Mouse (Mus musculus): ENCODE measurements around the gene Chrdl2. TPM values are rescaled to one million over a fixed set of nuclear protein-coding genes. Genes with fewer than 3 reads are reported as not detected.
"Not testable (repeated sequence)": the region's sequence is repeated elsewhere in the genome, so short reads cannot be mapped to it uniquely, and the experiment has no call there.

Gene Chrdl2
- total RNA-seq, 1 experiment, result 0.36 TPM

- no peak for DNase-seq (ENCODE audit: low read depth, low spot score)
- H3K4me3 ChIP-seq (ENCODE audit: insufficient read depth in 1 of 2, low read depth in 1 of 2, low read length in 2 of 2, poor library complexity in 1 of 2, severe bottlenecking in 1 of 2), result no peak overlapping the region
- no peak overlapping the region for H3K27ac ChIP-seq (ENCODE audit: insufficient read depth, low read depth, low read length, poor library complexity, severe bottlenecking)
- TF ChIP-seq CHD2 (IDR thresholded peaks at IDR 0.05; ENCODE audit: low read depth, low read length) (no peak), MAFK (IDR thresholded peaks at IDR 0.05; ENCODE audit: insufficient read depth, low read depth, low read length) (no peak), ZC3H11A (IDR thresholded peaks at IDR 0.05; ENCODE audit: borderline replicate concordance, low read depth, low read length) (no peak)
- no peak overlapping the region for H3K9ac ChIP-seq (ENCODE audit: insufficient read depth, low read depth, low read length, poor library complexity, severe bottlenecking)
- in situ Hi-C loops (cut with MboI; ENCODE audit: low sequenced_read_pairs in 2 of 2, unreplicated experiment in 2 of 2), result no loop called here
- H3K4me1 ChIP-seq (ENCODE audit: control insufficient read depth in 2 of 2, insufficient read depth in 2 of 2, low read length in 2 of 2, poor library complexity in 1 of 2), result no peaks in the 10 kb centered on the region
- no peaks in the 10 kb centered on the region for H3K36me3 ChIP-seq (ENCODE audit: control insufficient read depth, insufficient read depth, low read length, poor library complexity, severe bottlenecking)
- H3K9me3 ChIP-seq (ENCODE audit: control insufficient read depth, insufficient read depth, low read depth, low read length), result no peaks in the 10 kb centered on the region
These were observed 40.5 kb downstream of the Chrdl2 start for GRCm38 (mm10) chr7:100046486-100046885.

GRCm38 (mm10) chr7:100051904-100052303 is 45.9 kb downstream of the Chrdl2 start:
- Histone ChIP-seq H3K27ac (ENCODE audit: insufficient read depth, low read depth, low read length, poor library complexity, severe bottlenecking) (no peak overlapping the region), H3K4me3 (ENCODE audit: insufficient read depth in 1 of 2, low read depth in 1 of 2, low read length in 2 of 2, poor library complexity in 1 of 2, severe bottlenecking in 1 of 2) (no peak overlapping the region), H3K4me1 (ENCODE audit: control insufficient read depth in 2 of 2, insufficient read depth in 2 of 2, low read length in 2 of 2, poor library complexity in 1 of 2) (no peaks in the 10 kb centered on the region), H3K36me3 (ENCODE audit: control insufficient read depth, insufficient read depth, low read length, poor library complexity, severe bottlenecking) (no peaks in the 10 kb centered on the region), H3K9ac (ENCODE audit: insufficient read depth, low read depth, low read length, poor library complexity, severe bottlenecking) (no peak overlapping the region), H3K9me3 (ENCODE audit: control insufficient read depth, insufficient read depth, low read depth, low read length) (no peaks in the 10 kb centered on the region)
- no peak for TF ChIP-seq HCFC1 (IDR thresholded peaks at IDR 0.05; ENCODE audit: borderline replicate concordance, insufficient read depth, low read length)
- no peak for TF ChIP-seq MAFK (IDR thresholded peaks at IDR 0.05; ENCODE audit: insufficient read depth, low read depth, low read length)
- TF ChIP-seq ZC3H11A (IDR thresholded peaks at IDR 0.05; ENCODE audit: borderline replicate concordance, low read depth, low read length), result no peak
- TF ChIP-seq CHD2 (IDR thresholded peaks at IDR 0.05; ENCODE audit: low read depth, low read length), result no peak
- no peak for TF ChIP-seq ZNF384 (IDR thresholded peaks at IDR 0.05; ENCODE audit: low read depth, low read length)
- no peak for DNase-seq (ENCODE audit: low read depth, low spot score)
- in situ Hi-C loops (cut with MboI; ENCODE audit: low sequenced_read_pairs in 2 of 2, unreplicated experiment in 2 of 2), result no loop called here

- H3K4me3 ChIP-seq (ENCODE audit: insufficient read depth in 1 of 2, low read depth in 1 of 2, low read length in 2 of 2, poor library complexity in 1 of 2, severe bottlenecking in 1 of 2); H3K36me3 ChIP-seq (ENCODE audit: control insufficient read depth, insufficient read depth, low read length, poor library complexity, severe bottlenecking); DNase-seq (ENCODE audit: low read depth, low spot score); H3K9ac ChIP-seq (ENCODE audit: insufficient read depth, low read depth, low read length, poor library complexity, severe bottlenecking); H3K27ac ChIP-seq (ENCODE audit: insufficient read depth, low read depth, low read length, poor library complexity, severe bottlenecking); H3K9me3 ChIP-seq (ENCODE audit: control insufficient read depth, insufficient read depth, low read depth, low read length); H3K4me1 ChIP-seq (ENCODE audit: control insufficient read depth in 2 of 2, insufficient read depth in 2 of 2, low read length in 2 of 2, poor library complexity in 1 of 2); in situ Hi-C loops (cut with MboI; ENCODE audit: low sequenced_read_pairs in 2 of 2, unreplicated experiment in 2 of 2): not testable (repeated sequence)
These were observed 47.0 kb downstream of the Chrdl2 start for GRCm38 (mm10) chr7:100052991-100053390.

DNA sequence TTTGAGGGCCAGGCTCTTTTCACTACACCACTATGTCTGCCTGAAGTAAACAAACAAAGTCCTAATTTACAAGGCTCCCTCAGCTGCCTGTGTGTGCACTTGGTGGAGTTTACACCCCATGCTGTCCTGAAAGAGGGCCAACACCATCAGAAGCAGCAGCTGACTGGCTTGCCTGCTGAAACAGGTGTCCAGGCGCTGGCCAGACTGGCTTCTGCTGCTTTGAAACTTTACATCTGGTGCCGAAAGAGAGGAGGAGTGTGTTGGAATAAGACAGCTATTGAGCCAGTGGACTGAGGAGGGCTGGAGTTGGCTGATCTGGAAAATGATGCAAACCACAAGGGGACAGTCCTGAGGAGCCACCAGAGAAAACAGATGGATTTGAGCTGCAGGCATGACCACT is 68.0 kb downstream of the Chrdl2 start:
- in situ Hi-C loops (cut with MboI; ENCODE audit: low sequenced_read_pairs in 2 of 2, unreplicated experiment in 2 of 2), result no loop called here
- H3K4me3 ChIP-seq (ENCODE audit: insufficient read depth in 1 of 2, low read depth in 1 of 2, low read length in 2 of 2, poor library complexity in 1 of 2, severe bottlenecking in 1 of 2), result no peak overlapping the region
- no peak overlapping the region; the same call in 1 of the 2 replicates for H3K27ac ChIP-seq (ENCODE audit: insufficient read depth, low read depth, low read length, poor library complexity, severe bottlenecking)
- TF ChIP-seq HCFC1 (IDR thresholded peaks at IDR 0.05; ENCODE audit: borderline replicate concordance, insufficient read depth, low read length) (no peak), ZC3H11A (IDR thresholded peaks at IDR 0.05; ENCODE audit: borderline replicate concordance, low read depth, low read length) (no peak), ZNF384 (IDR thresholded peaks at IDR 0.05; ENCODE audit: low read depth, low read length) (no peak), CHD2 (IDR thresholded peaks at IDR 0.05; ENCODE audit: low read depth, low read length) (no peak)
- no peaks in the 10 kb centered on the region for H3K9me3 ChIP-seq (ENCODE audit: control insufficient read depth, insufficient read depth, low read depth, low read length)
- no peaks in the 10 kb centered on the region for H3K4me1 ChIP-seq (ENCODE audit: control insufficient read depth in 2 of 2, insufficient read depth in 2 of 2, low read length in 2 of 2, poor library complexity in 1 of 2)
- DNase-seq (ENCODE audit: low read depth, low spot score), result no peak
- H3K36me3 ChIP-seq (ENCODE audit: control insufficient read depth, insufficient read depth, low read length, poor library complexity, severe bottlenecking), result no peaks in the 10 kb centered on the region
- H3K9ac ChIP-seq (ENCODE audit: insufficient read depth, low read depth, low read length, poor library complexity, severe bottlenecking), result no peak overlapping the region

DNA sequence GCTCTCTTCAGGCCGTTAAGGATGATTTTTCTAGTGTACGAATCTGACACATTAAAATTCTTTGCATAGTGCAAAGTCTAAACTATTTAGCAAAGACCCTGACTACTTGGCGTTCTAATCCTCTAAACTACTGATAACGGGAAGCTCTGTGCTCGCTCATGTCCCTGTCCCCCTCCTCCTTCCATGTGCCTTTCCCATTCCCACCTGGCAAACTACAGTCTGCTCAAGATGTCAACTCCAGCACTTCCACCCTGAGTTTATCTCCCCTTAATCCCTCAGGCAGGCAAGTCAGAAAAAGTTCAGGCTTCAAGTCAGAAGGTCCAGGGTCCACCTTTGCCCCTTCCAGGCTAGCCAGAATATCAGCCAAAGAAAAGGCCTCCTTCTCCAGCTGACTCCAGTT is 70.3 kb downstream of the Chrdl2 start:
- Histone ChIP-seq H3K9ac (ENCODE audit: insufficient read depth, low read depth, low read length, poor library complexity, severe bottlenecking) (no peak overlapping the region), H3K4me3 (ENCODE audit: insufficient read depth in 1 of 2, low read depth in 1 of 2, low read length in 2 of 2, poor library complexity in 1 of 2, severe bottlenecking in 1 of 2) (no peak overlapping the region), H3K9me3 (ENCODE audit: control insufficient read depth, insufficient read depth, low read depth, low read length) (no peaks in the 10 kb centered on the region), H3K36me3 (ENCODE audit: control insufficient read depth, insufficient read depth, low read length, poor library complexity, severe bottlenecking) (peaks cover 2% of the 10 kb centered on the region; the same call in 1 of the 2 replicates), H3K27ac (ENCODE audit: insufficient read depth, low read depth, low read length, poor library complexity, severe bottlenecking) (no peak overlapping the region), H3K4me1 (ENCODE audit: control insufficient read depth in 2 of 2, insufficient read depth in 2 of 2, low read length in 2 of 2, poor library complexity in 1 of 2) (no peaks in the 10 kb centered on the region)
- in situ Hi-C loops (cut with MboI; ENCODE audit: low sequenced_read_pairs in 2 of 2, unreplicated experiment in 2 of 2), result no loop called here
- no peak for DNase-seq (ENCODE audit: low read depth, low spot score)
- TF ChIP-seq MAFK (IDR thresholded peaks at IDR 0.05; ENCODE audit: insufficient read depth, low read depth, low read length), result no peak
- no peak for TF ChIP-seq HCFC1 (IDR thresholded peaks at IDR 0.05; ENCODE audit: borderline replicate concordance, insufficient read depth, low read length)
- TF ChIP-seq CHD2 (IDR thresholded peaks at IDR 0.05; ENCODE audit: low read depth, low read length), result no peak
- TF ChIP-seq ZC3H11A (IDR thresholded peaks at IDR 0.05; ENCODE audit: borderline replicate concordance, low read depth, low read length), result no peak
- no peak for TF ChIP-seq ZNF384 (IDR thresholded peaks at IDR 0.05; ENCODE audit: low read depth, low read length)

Measured in ES-E14 (cell line).